Mouse (Mus musculus) midbrain, embryonic 14.5 days (tissue): ENCODE measurements around the gene Slc28a1. TPM values are rescaled to one million over a fixed set of nuclear protein-coding genes. Genes with fewer than 3 reads are reported as not detected.
A peak's percentile ranks its signal among the peaks of the same experiment; 100 is the strongest.
"Not testable (repeated sequence)": the region's sequence is repeated elsewhere in the genome, so short reads cannot be mapped to it uniquely, and the experiment has no call there.

Source experiments
- ATAC-seq: fragments of 200-750 bp; cut with Nextera tagmentation; 2 replicates; pipeline ENCODE4 v1.8.0; 2017; ENCODE audit warnings: moderate number of reproducible peaks, moderate library complexity; ENCODE audit not compliant: low FRiP score, low TSS enrichment
- DNase-seq: peaks from one replicate; pipeline ENCODE4 v3.0.0-alpha.2; 2015
- H3K27ac ChIP-seq: fragments of 300-500 bp; sonication (generic); replicated peaks from 2 replicates; pipeline ENCODE4 v1.5.1; 2014; ENCODE audit warnings: mild to moderate bottlenecking, low read depth, low read length, moderate library complexity
- H3K27me3 ChIP-seq: fragments of 300-500 bp; sonication (generic); 2 replicates; pipeline ENCODE4 v1.6.1; 2014; ENCODE audit warnings: low read length, control low read depth, mixed read lengths; ENCODE audit not compliant: control insufficient read depth, insufficient read depth
- H3K36me3 ChIP-seq: fragments of 300-500 bp; sonication (generic); 2 replicates; pipeline ENCODE4 v1.6.1; 2014; ENCODE audit warnings: low read length, control low read depth; ENCODE audit not compliant: control insufficient read depth, insufficient read depth
- H3K4me1 ChIP-seq: fragments of 300-500 bp; sonication (generic); 2 replicates; pipeline ENCODE4 v1.6.1; 2014; ENCODE audit warnings: mild to moderate bottlenecking, antibody characterized with exemption, low read length, control low read depth; ENCODE audit not compliant: control insufficient read depth, insufficient read depth
- H3K4me2 ChIP-seq: fragments of 300-500 bp; sonication (generic); 2 replicates; pipeline ENCODE4 v1.6.1; 2014; ENCODE audit warnings: mild to moderate bottlenecking, low read length, moderate library complexity
- H3K4me3 ChIP-seq: fragments of 300-500 bp; sonication (generic); replicated peaks from 2 replicates; pipeline ENCODE4 v1.5.1; 2014; ENCODE audit warnings: low read depth, low read length
- H3K9ac ChIP-seq: fragments of 300-500 bp; sonication (generic); replicated peaks from 2 replicates; pipeline ENCODE4 v1.6.1; 2014; ENCODE audit warnings: mild to moderate bottlenecking, low read length, moderate library complexity
- H3K9me3 ChIP-seq: fragments of 300-500 bp; sonication (generic); 2 replicates; pipeline ENCODE4 v1.6.1; 2016; ENCODE audit warnings: low read length, control low read depth, mixed read lengths; ENCODE audit not compliant: control insufficient read depth
- WGBS: fragments of 180-500 bp; shearing (Covaris S2); extraction: QIAGEN DNeasy Blood & Tissue Kit; methylation state at CpG from one replicate; pipeline ENCODE4 v1.1.7; 2014; 5-methylcytosine and 5-hydroxymethylcytosine counted together
- polyA plus RNA-seq: library from polyadenylated mRNA; unstranded; fragments of >200 nt; fragmentation: Nextera tagmentation; extraction: Ambion mirVana; gene quantifications from 2 replicates; pipeline ENCODE4 v1.2.1, GENCODE M21; 2014

Slc28a1 gene
- polyA plus RNA-seq, 1 experiment from 2014 or later, result not detected

DNA sequence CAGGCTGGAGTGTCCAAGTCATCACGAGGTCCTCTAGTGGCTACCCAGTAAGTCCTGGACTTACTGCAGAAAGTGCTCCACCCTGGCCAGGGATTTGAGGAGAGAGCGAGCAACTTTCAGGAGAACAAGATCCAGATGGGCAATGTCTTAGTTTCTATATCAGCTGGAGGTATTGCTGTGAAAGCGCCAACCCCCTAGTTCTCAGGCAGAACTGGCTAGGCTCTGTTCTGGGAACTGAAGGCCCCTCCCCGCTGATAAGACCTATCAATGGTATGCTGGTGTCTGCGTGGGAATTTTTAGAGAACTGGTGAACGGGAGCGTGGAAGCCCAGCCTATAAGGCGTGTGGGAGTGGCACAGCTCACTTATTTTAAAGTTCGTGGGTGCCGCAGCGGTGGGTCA lies 35.2 kb downstream of the Slc28a1 start:
- Histone ChIP-seq H3K4me2 (no peak overlapping the region), H3K27me3 (no peaks in the 10 kb centered on the region), H3K4me1 (no peaks in the 10 kb centered on the region), H3K9me3 (no peaks in the 10 kb centered on the region), H3K4me3 (no peak overlapping the region), H3K36me3 (no peaks in the 10 kb centered on the region), H3K27ac (no peak overlapping the region), H3K9ac (no peak overlapping the region)
- DNase-seq (no peak), ATAC-seq (no peak)
- WGBS, result 91% methylated on average over 11 of the region's 11 CpGs

DNA sequence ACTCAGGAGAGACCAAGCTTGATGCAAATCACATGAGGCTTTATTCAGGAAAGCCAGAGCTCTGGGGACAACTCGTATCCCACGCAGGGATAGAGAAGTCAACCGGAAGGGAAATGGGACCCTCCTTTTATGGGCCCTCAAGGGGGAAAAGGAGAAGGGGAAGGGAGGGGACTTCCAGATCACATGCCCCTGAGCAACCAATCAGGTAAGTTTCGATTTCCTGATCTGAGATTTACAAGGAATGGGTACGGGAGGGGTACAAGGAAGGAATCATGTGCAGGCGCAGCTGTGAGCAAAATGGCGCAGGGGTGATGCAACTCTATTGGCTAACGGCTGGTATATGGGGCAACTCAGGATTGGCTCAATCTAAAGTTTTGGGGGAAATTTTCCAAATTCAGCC lies 36.6 kb downstream of the Slc28a1 start:
- WGBS, result 94% methylated on average over 8 of the region's 8 CpGs
- no peak for ATAC-seq
- H3K9ac ChIP-seq, result no peak overlapping the region

GRCm38 (mm10) chr7:81152306-81152705 lies 37.7 kb downstream of the Slc28a1 start:
- no peak for ATAC-seq
- H3K4me1 ChIP-seq, result no peaks in the 10 kb centered on the region
- H3K36me3 ChIP-seq, result no peaks in the 10 kb centered on the region
- H3K9ac ChIP-seq, result no peak overlapping the region
- no peak overlapping the region for H3K27ac ChIP-seq
- no peaks in the 10 kb centered on the region for H3K27me3 ChIP-seq
- no peaks in the 10 kb centered on the region for H3K9me3 ChIP-seq
- 95% methylated on average over 10 of the region's 10 CpGs for WGBS
- H3K4me2 ChIP-seq, result no peak overlapping the region
- H3K4me3 ChIP-seq, result no peak overlapping the region
- DNase-seq, result no peak

More for the DNA sequence above, 36.6 kb downstream of the Slc28a1 start:
- Histone ChIP-seq H3K27ac (no peak overlapping the region), H3K27me3 (no peaks in the 10 kb centered on the region), H3K4me3 (no peak overlapping the region), H3K4me2 (no peak overlapping the region), H3K4me1 (no peaks in the 10 kb centered on the region), H3K9me3 (no peaks in the 10 kb centered on the region), H3K36me3 (no peaks in the 10 kb centered on the region)
- no peak for DNase-seq

DNA sequence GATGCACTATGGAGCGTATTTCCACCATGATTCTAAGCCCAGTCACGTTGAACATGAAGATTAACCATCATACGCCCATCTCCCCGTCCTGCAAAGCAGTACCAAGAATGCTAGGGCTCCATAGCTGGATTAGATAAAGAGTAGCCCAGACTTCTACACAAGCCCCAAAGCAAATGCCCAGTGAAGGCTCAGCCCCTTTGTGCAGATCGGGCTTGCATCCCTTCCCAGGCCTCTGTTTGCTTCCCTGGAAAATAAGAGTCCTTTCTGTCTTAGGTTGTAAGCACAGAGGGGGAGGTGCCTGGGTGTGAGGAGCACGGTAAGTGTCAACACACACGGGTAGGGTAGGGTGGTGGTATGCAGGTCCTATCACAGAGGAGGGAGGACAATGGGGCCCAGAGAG lies 38.2 kb downstream of the Slc28a1 start:
- Histone ChIP-seq H3K4me3 (no peak overlapping the region), H3K9ac (no peak overlapping the region), H3K4me1 (no peaks in the 10 kb centered on the region), H3K36me3 (no peaks in the 10 kb centered on the region), H3K9me3 (no peaks in the 10 kb centered on the region), H3K27ac (no peak overlapping the region), H3K27me3 (no peaks in the 10 kb centered on the region), H3K4me2 (no peak overlapping the region)
- WGBS, result 92% methylated on average over 7 of the region's 7 CpGs
- ATAC-seq (no peak), DNase-seq (no peak)

- DNase-seq (no peak), ATAC-seq (no peak)
- no peaks in the 10 kb centered on the region for H3K4me1 ChIP-seq
- WGBS, result 85% methylated on average over 6 of the region's 6 CpGs
- no peak overlapping the region for H3K4me3 ChIP-seq
- no peak overlapping the region for H3K27ac ChIP-seq
- no peaks in the 10 kb centered on the region for H3K27me3 ChIP-seq
- H3K9me3 ChIP-seq, result no peaks in the 10 kb centered on the region
- H3K36me3 ChIP-seq, result no peaks in the 10 kb centered on the region
- no peak overlapping the region for H3K9ac ChIP-seq
- H3K4me2 ChIP-seq, result no peak overlapping the region
These were observed 38.7 kb downstream of the Slc28a1 start for GRCm38 (mm10) chr7:81153327-81153726.

- not testable (repeated sequence) for H3K4me3 ChIP-seq, H3K4me1 ChIP-seq, H3K9ac ChIP-seq, DNase-seq, H3K27me3 ChIP-seq, H3K9me3 ChIP-seq, ATAC-seq, H3K36me3 ChIP-seq, H3K4me2 ChIP-seq, H3K27ac ChIP-seq
These were observed 39.6 kb downstream of the Slc28a1 start for GRCm38 (mm10) chr7:81154244-81154643.

GRCm38 (mm10) chr7:81154960-81155359 lies 40.4 kb downstream of the Slc28a1 start:
- no peak overlapping the region for H3K27ac ChIP-seq
- no peaks in the 10 kb centered on the region for H3K36me3 ChIP-seq
- H3K4me2 ChIP-seq, result no peak overlapping the region
- no peak overlapping the region for H3K9ac ChIP-seq
- H3K9me3 ChIP-seq, result no peaks in the 10 kb centered on the region
- H3K4me3 ChIP-seq, result no peak overlapping the region
- no peaks in the 10 kb centered on the region for H3K27me3 ChIP-seq
- DNase-seq, result peak; percentile 84
- WGBS, result 0% methylated on average over 3 of the region's 3 CpGs
- no peaks in the 10 kb centered on the region for H3K4me1 ChIP-seq
- ATAC-seq, result no peak; the same call in 1 of the 2 replicates

- 85% methylated on average over 7 of the region's 7 CpGs for whole genome bisulfite sequencing
- H3K4me3 ChIP-seq, result no peak overlapping the region
These were observed 44.3 kb downstream of the Slc28a1 start for GRCm38 (mm10) chr7:81158933-81159332.

GRCm38 (mm10) chr7:81161666-81162065 lies 47.1 kb downstream of the Slc28a1 start:
- no peak overlapping the region for H3K27ac ChIP-seq
- ATAC-seq (no peak), DNase-seq (peak; percentile 81)
- H3K9me3 ChIP-seq, result no peaks in the 10 kb centered on the region
- H3K36me3 ChIP-seq, result no peaks in the 10 kb centered on the region
- 72% methylated on average over 9 of the region's 9 CpGs for WGBS
- no peak overlapping the region for H3K4me3 ChIP-seq
- H3K4me1 ChIP-seq, result no peaks in the 10 kb centered on the region
- H3K9ac ChIP-seq, result no peak overlapping the region
- no peak overlapping the region for H3K4me2 ChIP-seq
- H3K27me3 ChIP-seq, result no peaks in the 10 kb centered on the region

More at GRCm38 (mm10) chr7:81158933-81159332, 44.3 kb downstream of the Slc28a1 start:
- Histone ChIP-seq H3K4me2 (no peak overlapping the region), H3K9me3 (no peaks in the 10 kb centered on the region), H3K36me3 (no peaks in the 10 kb centered on the region), H3K4me1 (no peaks in the 10 kb centered on the region), H3K9ac (no peak overlapping the region), H3K27me3 (no peaks in the 10 kb centered on the region), H3K27ac (no peak overlapping the region)
- no peak for DNase-seq
- no peak for ATAC-seq
